Mouse (Mus musculus): ENCODE measurements at regions not wholly inside any gene's neighbourhood (a gene's known extent, or its start where the extent isn't known, plus 50 kb on each side); places are given as distances from the start of the nearest gene placed in this dataset.
"Not testable (repeated sequence)": the region's sequence is repeated elsewhere in the genome, so short reads cannot be mapped to it uniquely, and the experiment has no call there.

DNA sequence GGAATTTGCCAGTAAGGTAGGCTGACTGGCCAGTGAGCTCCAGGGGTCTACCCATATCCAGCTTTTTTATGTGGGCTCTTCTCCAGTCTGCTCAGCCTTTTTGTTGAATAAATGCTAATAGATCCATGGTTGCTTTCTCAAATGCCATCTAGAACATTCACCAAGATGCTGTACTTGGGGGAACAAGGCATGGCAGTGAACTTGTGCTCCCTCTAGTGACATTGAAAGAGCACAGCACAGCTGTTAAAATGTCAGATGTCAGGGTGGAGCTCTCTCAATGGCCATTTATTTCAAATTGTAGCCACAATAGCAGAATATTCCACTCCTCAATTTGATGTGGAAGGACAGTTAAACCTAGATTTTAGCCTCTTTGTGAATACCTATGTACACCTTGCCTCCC is 86.3 kb downstream of the Kcnk1 start:
- Histone ChIP-seq H3K27ac (no peak overlapping the region), H3K4me3 (no peak overlapping the region), H3K9ac (no peak overlapping the region), H3K36me3 (no peaks in the 10 kb centered on the region), H3K9me3 (replicated peaks) (no peaks in the 10 kb centered on the region), H3K4me2 (no peak overlapping the region), H3K4me1 (no peaks in the 10 kb centered on the region), H3K27me3 (replicated peaks) (no peaks in the 10 kb centered on the region)
- ATAC-seq, result no peak

DNA sequence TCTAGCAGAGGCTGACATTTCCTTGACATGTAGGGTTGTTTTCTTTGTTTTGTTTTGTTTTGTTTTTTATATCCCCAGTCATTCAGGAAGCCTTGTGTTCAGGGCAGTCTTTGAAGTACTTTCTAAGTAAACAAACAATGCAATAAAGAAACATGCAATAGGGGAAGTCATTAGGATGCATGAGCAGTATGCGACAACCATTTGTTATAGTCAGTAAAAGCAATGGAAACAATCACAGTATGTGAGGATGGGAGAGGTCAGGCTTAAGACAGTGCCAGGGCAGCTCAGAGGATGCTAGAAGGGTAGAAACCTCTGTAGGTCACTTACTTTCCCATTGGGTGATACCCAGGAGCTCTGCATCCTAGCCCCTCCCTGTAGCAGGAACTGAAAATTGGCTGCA is 87.9 kb downstream of the Kcnk1 start:
- Histone ChIP-seq H3K4me3 (no peak overlapping the region), H3K27me3 (replicated peaks) (no peaks in the 10 kb centered on the region), H3K27ac (no peak overlapping the region), H3K9ac (no peak overlapping the region), H3K4me2 (no peak overlapping the region), H3K9me3 (replicated peaks) (no peaks in the 10 kb centered on the region), H3K36me3 (no peaks in the 10 kb centered on the region), H3K4me1 (no peaks in the 10 kb centered on the region)
- WGBS (ENCODE audit: insufficient replicate concordance), result 58% methylated on average over 1 of the region's 1 CpGs
- no peak for ATAC-seq

DNA sequence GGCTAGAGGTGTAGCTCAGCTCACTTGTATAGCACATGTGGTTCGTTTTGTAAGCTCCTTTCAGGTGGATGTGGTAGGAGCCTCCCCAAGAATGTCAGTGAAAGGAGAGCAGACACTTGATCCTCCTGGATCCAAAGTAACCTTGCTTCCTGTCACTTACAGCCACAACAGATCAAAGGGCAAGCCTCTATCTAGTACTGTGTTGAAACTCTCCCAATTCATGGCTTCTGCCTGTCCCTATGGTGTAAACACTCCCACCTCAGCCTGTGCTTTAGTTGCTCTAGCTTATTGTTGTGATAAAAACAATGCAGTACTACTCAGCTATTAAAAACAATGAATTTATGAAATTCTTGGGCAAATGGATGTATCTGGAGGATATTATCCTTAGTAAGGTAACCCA is 95.8 kb downstream of the Kcnk1 start:
- Histone ChIP-seq H3K4me1 (no peaks in the 10 kb centered on the region), H3K9ac (no peak overlapping the region), H3K9me3 (replicated peaks) (peaks cover 10% of the 10 kb centered on the region; the same call in 1 of the 2 replicates), H3K27me3 (replicated peaks) (no peaks in the 10 kb centered on the region), H3K36me3 (no peaks in the 10 kb centered on the region), H3K4me3 (no peak overlapping the region), H3K4me2 (no peak overlapping the region), H3K27ac (no peak overlapping the region)
- no peak for ATAC-seq
- 15% methylated on average over 1 of the region's 1 CpGs for WGBS (ENCODE audit: insufficient replicate concordance)

DNA sequence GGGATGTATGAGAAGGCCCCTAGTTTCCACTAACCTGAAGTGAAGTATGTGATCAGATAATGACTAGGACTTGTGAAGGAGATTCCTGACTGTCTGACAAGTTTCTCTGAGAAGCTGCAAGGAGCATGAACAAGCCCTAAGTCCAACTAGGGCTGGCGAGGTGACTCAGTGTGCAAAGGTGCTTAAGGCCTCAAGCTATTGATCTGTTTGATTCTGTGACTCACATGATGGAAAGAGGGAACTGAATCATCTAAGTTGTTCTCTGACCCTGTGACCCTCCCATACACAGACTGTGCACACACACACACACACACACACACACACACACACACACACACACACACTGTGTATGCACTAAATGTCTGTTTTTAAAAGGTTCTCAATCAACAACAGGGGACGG is 99.0 kb downstream of the Kcnk1 start:
- ATAC-seq, result no peak
- H3K4me2 ChIP-seq, result no peak overlapping the region
- no peaks in the 10 kb centered on the region for H3K4me1 ChIP-seq
- H3K9ac ChIP-seq, result no peak overlapping the region
- H3K36me3 ChIP-seq, result no peaks in the 10 kb centered on the region
- H3K27me3 ChIP-seq (replicated peaks), result no peaks in the 10 kb centered on the region
- H3K9me3 ChIP-seq (replicated peaks), result peaks cover 3% of the 10 kb centered on the region; the same call in 1 of the 2 replicates
- no peak overlapping the region for H3K27ac ChIP-seq
- WGBS (ENCODE audit: insufficient replicate concordance), result 34% methylated on average over 2 of the region's 2 CpGs
- no peak overlapping the region for H3K4me3 ChIP-seq

DNA sequence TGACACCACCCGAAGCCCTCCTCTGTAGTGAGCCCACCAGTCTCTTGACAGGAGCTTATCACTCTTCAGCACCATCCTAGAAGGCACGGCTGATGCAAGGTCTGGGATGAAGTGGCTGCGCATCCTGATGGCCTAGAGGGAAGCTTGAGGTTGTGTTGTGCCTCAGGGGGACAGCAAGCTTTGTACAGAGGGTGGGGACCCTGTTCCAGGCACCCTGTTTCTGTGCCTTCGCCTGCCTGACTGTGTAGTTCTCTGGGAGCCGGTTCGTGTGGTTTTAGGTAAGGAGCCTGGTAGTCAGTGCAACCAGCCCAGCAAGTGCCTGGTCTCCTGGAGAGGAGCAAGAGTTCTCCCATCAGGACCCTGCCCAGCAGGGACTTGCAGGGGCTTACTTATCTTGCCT is 101.1 kb downstream of the Kcnk1 start:
- Histone ChIP-seq H3K27me3 (replicated peaks) (no peaks in the 10 kb centered on the region), H3K36me3 (no peaks in the 10 kb centered on the region), H3K4me3 (no peak overlapping the region), H3K27ac (no peak overlapping the region), H3K9me3 (replicated peaks) (no peaks in the 10 kb centered on the region), H3K9ac (no peak overlapping the region), H3K4me2 (no peak overlapping the region), H3K4me1 (no peaks in the 10 kb centered on the region)
- ATAC-seq, result no peak
- 53% methylated on average over 6 of the region's 6 CpGs for WGBS (ENCODE audit: insufficient replicate concordance)

DNA sequence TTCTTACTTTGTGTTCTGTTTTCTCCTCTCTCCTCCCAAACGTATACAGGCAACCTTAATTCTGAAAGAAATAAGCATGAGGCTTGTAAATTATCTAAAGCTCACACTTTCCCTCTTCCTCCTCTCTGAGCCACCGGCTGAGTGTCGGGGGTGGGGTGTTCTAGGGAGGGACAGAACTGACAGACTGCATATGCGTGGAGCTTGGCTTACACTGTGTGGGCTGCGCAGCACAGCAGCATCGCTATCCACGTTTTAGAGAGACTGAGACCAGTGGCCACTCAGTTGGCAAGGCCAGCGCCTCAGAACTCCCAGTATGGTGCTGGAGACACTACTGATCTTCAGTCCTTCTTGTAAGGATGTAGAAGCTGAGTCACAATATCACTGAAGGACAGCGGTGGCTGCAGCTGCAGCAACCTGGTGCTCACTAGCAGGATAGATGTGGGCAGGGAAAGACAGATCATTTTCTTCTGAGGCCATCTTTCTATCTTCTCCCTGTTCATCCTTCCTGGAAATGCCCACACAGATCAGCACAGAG is 101.7 kb downstream of the Kcnk1 start:
- Histone ChIP-seq H3K4me1 (no peaks in the 10 kb centered on the region), H3K4me2 (no peak overlapping the region), H3K4me3 (no peak overlapping the region), H3K9ac (no peak overlapping the region), H3K27ac (no peak overlapping the region), H3K36me3 (no peaks in the 10 kb centered on the region), H3K9me3 (replicated peaks) (no peaks in the 10 kb centered on the region), H3K27me3 (replicated peaks) (no peaks in the 10 kb centered on the region)
- ATAC-seq, result no peak
- WGBS (ENCODE audit: insufficient replicate concordance), result 50% methylated on average over 9 of the region's 9 CpGs

DNA sequence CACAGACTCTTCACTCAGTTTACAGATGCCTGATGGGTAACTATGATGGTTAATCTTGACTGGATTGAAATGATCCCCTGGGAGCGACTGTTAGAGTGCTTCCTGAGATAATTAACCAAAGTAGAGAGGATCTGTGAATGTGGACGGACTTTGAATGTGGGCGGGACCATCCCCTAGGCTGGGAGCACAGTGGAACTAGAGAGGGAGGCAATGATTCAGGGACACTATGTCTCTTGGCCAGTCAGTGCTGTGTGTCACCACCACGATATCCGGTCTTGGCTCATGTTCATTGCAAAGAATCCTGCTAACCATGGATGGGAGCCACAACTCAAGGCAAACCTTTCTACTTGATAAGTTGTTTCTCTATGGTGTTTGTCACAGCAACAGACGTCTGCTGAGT is 103.9 kb downstream of the Kcnk1 start:
- WGBS (ENCODE audit: insufficient replicate concordance), result 67% methylated on average over 6 of the region's 6 CpGs
- Histone ChIP-seq H3K4me3 (no peak overlapping the region), H3K4me2 (no peak overlapping the region), H3K27ac (no peak overlapping the region), H3K27me3 (replicated peaks) (no peaks in the 10 kb centered on the region), H3K36me3 (no peaks in the 10 kb centered on the region), H3K4me1 (no peaks in the 10 kb centered on the region), H3K9ac (no peak overlapping the region), H3K9me3 (replicated peaks) (peaks cover 4% of the 10 kb centered on the region; the same call in 1 of the 2 replicates)
- no peak for ATAC-seq

DNA sequence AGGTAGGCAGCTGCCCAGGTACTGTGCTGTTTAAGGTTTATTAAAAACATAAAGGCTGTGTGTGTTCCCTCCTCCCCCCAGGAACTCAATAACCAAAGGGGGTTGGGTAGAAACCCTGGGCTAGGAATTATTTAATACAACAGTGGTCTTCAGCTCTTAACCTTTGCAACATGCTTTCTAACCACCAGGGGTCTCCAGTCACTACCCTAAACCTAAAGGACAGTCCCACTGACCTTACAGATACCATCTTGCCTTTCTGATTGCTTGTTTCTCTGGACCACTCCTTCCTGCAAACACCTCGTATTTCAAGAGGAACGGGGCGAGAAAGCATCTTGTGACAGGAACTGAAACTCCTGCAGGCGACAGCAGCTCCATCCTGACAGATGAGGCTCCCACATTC is 104.9 kb downstream of the Kcnk1 start:
- no peak overlapping the region for H3K9ac ChIP-seq
- no peak overlapping the region for H3K4me2 ChIP-seq
- H3K4me1 ChIP-seq, result no peaks in the 10 kb centered on the region
- no peak overlapping the region for H3K4me3 ChIP-seq
- no peaks in the 10 kb centered on the region for H3K27me3 ChIP-seq (replicated peaks)
- WGBS (ENCODE audit: insufficient replicate concordance), result 48% methylated on average over 4 of the region's 4 CpGs
- ATAC-seq, result no peak
- no peaks in the 10 kb centered on the region for H3K36me3 ChIP-seq
- H3K27ac ChIP-seq, result no peak overlapping the region
- peaks cover 4% of the 10 kb centered on the region; the same call in 1 of the 2 replicates for H3K9me3 ChIP-seq (replicated peaks)

DNA sequence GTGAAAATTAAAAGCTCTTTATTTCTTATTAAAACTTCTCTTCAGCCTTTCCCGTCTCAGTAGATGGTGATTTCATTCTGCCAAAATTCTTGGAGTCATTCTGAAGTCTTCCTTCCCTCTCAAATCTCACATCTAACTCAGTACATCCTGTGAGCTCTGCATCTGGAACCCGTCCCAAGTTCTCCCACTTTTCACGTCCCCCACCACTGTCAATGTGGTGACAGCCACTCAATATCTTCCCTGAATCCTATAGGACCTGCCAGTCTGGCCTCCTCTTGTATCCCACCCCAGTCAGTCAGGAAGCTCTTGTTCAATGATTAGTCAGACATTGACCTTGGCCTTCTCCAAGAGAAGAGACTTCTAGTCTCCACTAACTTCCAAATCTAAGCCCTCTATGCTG is 110.1 kb downstream of the Kcnk1 start:
- H3K9me3 ChIP-seq (replicated peaks), result peaks cover 4% of the 10 kb centered on the region; the same call in 1 of the 2 replicates
- 65% methylated on average over 3 of the region's 3 CpGs for WGBS (ENCODE audit: insufficient replicate concordance)

DNA sequence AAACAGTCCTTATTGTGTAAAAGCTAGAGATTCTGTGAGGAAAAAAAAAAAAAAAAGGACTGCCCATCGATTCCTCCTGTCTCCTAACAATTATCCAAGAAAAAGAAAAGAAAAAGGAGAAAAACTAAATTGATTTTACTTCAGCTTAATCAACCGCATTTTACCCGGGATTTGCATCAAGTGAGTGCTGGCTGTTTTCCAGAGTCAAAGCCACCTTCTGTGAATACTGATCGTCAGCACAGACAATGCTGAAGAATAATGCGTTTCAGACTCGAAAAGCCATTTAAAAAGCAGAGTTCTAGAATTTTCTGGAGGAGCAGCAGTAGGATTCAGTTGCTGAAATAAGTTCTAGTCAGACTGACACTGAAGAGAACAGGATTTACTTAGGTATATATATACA is 131.1 kb downstream of the Kcnk1 start:
- no peak for ATAC-seq
- no peak overlapping the region for H3K4me2 ChIP-seq
- no peaks in the 10 kb centered on the region for H3K4me1 ChIP-seq
- no peaks in the 10 kb centered on the region for H3K9me3 ChIP-seq (replicated peaks)
- H3K4me3 ChIP-seq, result no peak overlapping the region
- H3K27me3 ChIP-seq (replicated peaks), result no peaks in the 10 kb centered on the region
- WGBS (ENCODE audit: insufficient replicate concordance), result 58% methylated on average over 6 of the region's 6 CpGs
- no peak overlapping the region for H3K9ac ChIP-seq
- no peak overlapping the region for H3K27ac ChIP-seq
- H3K36me3 ChIP-seq, result no peaks in the 10 kb centered on the region

More for the DNA sequence above, 110.1 kb downstream of the Kcnk1 start:
- no peak for ATAC-seq
- Histone ChIP-seq H3K27ac (no peak overlapping the region), H3K4me1 (no peaks in the 10 kb centered on the region), H3K4me2 (no peak overlapping the region), H3K27me3 (replicated peaks) (no peaks in the 10 kb centered on the region), H3K9ac (no peak overlapping the region), H3K36me3 (no peaks in the 10 kb centered on the region), H3K4me3 (no peak overlapping the region)

DNA sequence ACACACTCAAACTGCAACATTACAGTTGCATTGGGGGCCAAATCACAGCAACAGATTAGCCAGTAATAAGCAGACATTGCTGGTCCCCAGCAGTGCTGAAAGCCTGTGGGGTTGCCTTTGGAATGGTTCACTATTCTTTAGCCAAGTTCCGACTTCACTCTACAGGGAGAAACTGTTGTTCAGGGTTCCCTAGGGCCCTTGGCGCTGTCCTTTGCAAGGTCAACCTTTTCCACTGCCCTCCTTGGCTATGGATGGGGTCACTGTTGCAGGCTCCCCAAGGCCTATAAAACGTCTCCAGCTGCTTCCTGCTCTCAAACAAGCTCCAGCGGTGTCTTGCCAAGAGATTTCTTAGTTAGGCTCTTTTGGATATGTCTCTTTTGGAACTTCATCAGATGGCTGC is 137.1 kb downstream of the Kcnk1 start:
- no peak overlapping the region for H3K4me2 ChIP-seq
- 62% methylated on average over 4 of the region's 4 CpGs for WGBS (ENCODE audit: insufficient replicate concordance)
- H3K9ac ChIP-seq, result no peak overlapping the region
- H3K4me1 ChIP-seq, result no peaks in the 10 kb centered on the region
- H3K36me3 ChIP-seq, result no peaks in the 10 kb centered on the region
- H3K9me3 ChIP-seq (replicated peaks), result 0 out of 2 replicates have a peak, but pooled peaks cover 6% of the 10 kb centered on the region
- no peak overlapping the region for H3K4me3 ChIP-seq
- no peaks in the 10 kb centered on the region; the same call in 1 of the 2 replicates for H3K27me3 ChIP-seq (replicated peaks)
- H3K27ac ChIP-seq, result no peak overlapping the region
- ATAC-seq, result no peak

DNA sequence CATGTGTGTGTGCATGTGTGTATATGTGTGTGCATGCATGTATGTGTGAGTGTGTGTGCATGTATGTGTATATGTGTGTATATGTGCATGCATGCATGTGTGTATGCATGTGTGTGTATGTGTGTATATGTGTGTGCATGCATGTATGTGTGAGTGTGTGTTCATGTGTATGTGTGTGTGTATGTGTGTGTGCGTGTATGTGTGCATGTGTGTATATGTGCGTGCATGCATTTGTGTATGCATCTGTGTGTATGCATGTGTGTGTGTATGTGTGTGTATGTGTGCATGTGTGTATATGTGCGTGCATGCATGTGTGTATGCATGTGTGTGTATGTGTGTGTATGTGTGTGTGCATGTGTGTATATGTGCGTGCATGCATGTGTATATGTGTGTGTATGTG is 137.9 kb downstream of the Kcnk1 start:
- H3K36me3 ChIP-seq; H3K9me3 ChIP-seq (replicated peaks); H3K27me3 ChIP-seq (replicated peaks); H3K4me3 ChIP-seq; H3K4me2 ChIP-seq; ATAC-seq; H3K9ac ChIP-seq; H3K4me1 ChIP-seq; H3K27ac ChIP-seq: not testable (repeated sequence)
- 70% methylated on average over 4 of the region's 4 CpGs for WGBS (ENCODE audit: insufficient replicate concordance)

DNA sequence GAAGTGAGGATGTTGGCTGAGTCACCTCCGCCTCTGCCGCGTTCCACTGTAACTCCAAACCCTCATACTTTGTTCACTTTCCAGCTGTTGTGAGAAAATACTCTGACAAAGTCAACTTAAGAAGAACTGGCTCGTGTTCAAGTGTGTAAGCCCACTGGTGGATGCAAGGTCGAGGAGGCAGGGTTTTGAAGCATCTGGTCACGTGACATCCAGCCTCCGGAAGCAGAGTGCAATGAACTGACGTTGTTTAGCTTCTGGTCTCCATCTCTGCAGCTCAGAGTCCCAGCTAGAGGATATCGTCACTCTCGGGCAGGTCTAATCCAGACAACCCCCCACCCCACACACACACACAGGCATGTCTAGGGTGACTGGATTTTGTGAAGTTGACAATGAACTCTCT is 140.1 kb downstream of the Kcnk1 start:
- no peaks in the 10 kb centered on the region for H3K36me3 ChIP-seq
- 60% methylated on average over 10 of the region's 10 CpGs for WGBS (ENCODE audit: insufficient replicate concordance)
- H3K9me3 ChIP-seq (replicated peaks), result 0 out of 2 replicates have a peak, but pooled peaks cover 6% of the 10 kb centered on the region
- ATAC-seq, result no peak
- peaks cover 27% of the 10 kb centered on the region for H3K27me3 ChIP-seq (replicated peaks)
- H3K4me2 ChIP-seq, result no peak overlapping the region
- no peak overlapping the region for H3K4me3 ChIP-seq
- no peak overlapping the region for H3K27ac ChIP-seq
- H3K9ac ChIP-seq, result no peak overlapping the region
- H3K4me1 ChIP-seq, result 0 out of 2 replicates have a peak, but pooled peaks cover 5% of the 10 kb centered on the region
